Mouse (Mus musculus): ENCODE measurements at regions not wholly inside any gene's neighbourhood (a gene's known extent, or its start where the extent isn't known, plus 50 kb on each side); places are given as distances from the start of the nearest gene placed in this dataset.

DNA sequence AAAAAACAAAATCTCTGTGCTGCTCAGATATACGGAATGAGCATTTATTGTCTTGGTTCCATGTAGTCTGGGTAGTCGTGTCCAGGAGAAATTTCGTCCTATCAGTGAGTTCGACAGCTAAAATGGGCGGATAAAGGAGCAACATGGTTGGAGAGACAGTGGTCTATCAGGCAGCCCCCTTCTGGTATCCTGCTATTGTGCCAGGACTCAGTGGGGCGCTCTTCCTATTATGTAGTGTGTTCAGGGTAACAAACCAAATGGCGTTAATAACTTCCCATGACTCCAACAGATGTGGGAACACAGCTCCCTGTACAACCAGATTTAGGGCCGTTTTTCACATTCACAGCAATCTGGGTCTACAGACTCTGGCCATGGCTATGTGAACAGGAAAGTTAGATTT, 68.6 kb upstream of the Ofcc1 start:
- TF ChIP-seq CTCF (IDR thresholded peaks at IDR 0.05; ENCODE audit: low read depth) (no peak), EP300 (IDR thresholded peaks at IDR 0.05; ENCODE audit: low read depth) (no peak)
